Mouse (Mus musculus) intestine, postnatal 0 days (tissue): ENCODE results near the gene Chrna1. TPM values are rescaled to one million over a fixed set of nuclear protein-coding genes. Genes with fewer than 3 reads are reported as not detected.

Source experiments
- ATAC-seq: fragments of 200-750 bp; cut with Nextera tagmentation; 2 replicates; pipeline ENCODE4 v1.8.0; 2017; ENCODE audit warnings: mild to moderate bottlenecking, moderate TSS enrichment, moderate library complexity
- H3K27ac ChIP-seq: fragments of 300-500 bp; sonication (generic); 2 replicates; pipeline ENCODE4 v1.5.1; 2014; ENCODE audit warnings: mild to moderate bottlenecking, low read depth, low read length, moderate library complexity
- H3K27me3 ChIP-seq: fragments of 300-500 bp; sonication (generic); replicated peaks from 2 replicates; pipeline ENCODE4 v1.6.1; 2014; ENCODE audit warnings: low read length, mixed read lengths; ENCODE audit not compliant: control insufficient read depth, insufficient read depth
- H3K36me3 ChIP-seq: fragments of 300-500 bp; sonication (generic); 2 replicates; pipeline ENCODE4 v1.6.1; 2014; ENCODE audit warnings: mild to moderate bottlenecking, moderate library complexity; ENCODE audit not compliant: control insufficient read depth, insufficient read depth
- H3K4me1 ChIP-seq: fragments of 300-500 bp; sonication (generic); replicated peaks from 2 replicates; pipeline ENCODE4 v1.6.1; 2014; ENCODE audit warnings: antibody characterized with exemption, low read length, mixed read lengths; ENCODE audit not compliant: control insufficient read depth, insufficient read depth
- H3K4me2 ChIP-seq: fragments of 300-500 bp; sonication (generic); replicated peaks from 2 replicates; pipeline ENCODE4 v1.6.1; 2014; ENCODE audit warnings: low read depth, mild to moderate bottlenecking, moderate library complexity
- H3K4me3 ChIP-seq: fragments of 300-500 bp; sonication (generic); 2 replicates; pipeline ENCODE4 v1.5.1; 2014; ENCODE audit warnings: low read depth, low read length
- H3K9ac ChIP-seq: fragments of 300-500 bp; sonication (generic); 2 replicates; pipeline ENCODE4 v1.6.1; 2014; ENCODE audit warnings: mild to moderate bottlenecking, low read depth, low read length
- H3K9me3 ChIP-seq: fragments of 300-500 bp; sonication (generic); 2 replicates; pipeline ENCODE4 v1.6.1; 2016; ENCODE audit warnings: mixed run types; ENCODE audit not compliant: control insufficient read depth
- CTCF ChIP-seq: sonication (generic); IDR thresholded peaks from 2 replicates; pipeline ENCODE4 v1.5.1; 2016; ENCODE audit warnings: low read depth, mild to moderate bottlenecking, control low read depth, antibody characterized with exemption, moderate library complexity
- WGBS: fragments of 180-500 bp; shearing (Covaris S2); extraction: QIAGEN DNeasy Blood & Tissue Kit; methylation state at CpG from one replicate; pipeline ENCODE4 v1.1.7; 2014; 5-methylcytosine and 5-hydroxymethylcytosine counted together
- polyA plus RNA-seq: library from polyadenylated mRNA; unstranded; fragments of >200 nt; fragmentation: Nextera tagmentation; extraction: Ambion mirVana; gene quantifications from 2 replicates; pipeline ENCODE4 v1.2.1, GENCODE M21; 2015

The Chrna1 gene
- polyA plus RNA-seq, 1 experiment from 2014 or later, result 0.08 TPM

DNA sequence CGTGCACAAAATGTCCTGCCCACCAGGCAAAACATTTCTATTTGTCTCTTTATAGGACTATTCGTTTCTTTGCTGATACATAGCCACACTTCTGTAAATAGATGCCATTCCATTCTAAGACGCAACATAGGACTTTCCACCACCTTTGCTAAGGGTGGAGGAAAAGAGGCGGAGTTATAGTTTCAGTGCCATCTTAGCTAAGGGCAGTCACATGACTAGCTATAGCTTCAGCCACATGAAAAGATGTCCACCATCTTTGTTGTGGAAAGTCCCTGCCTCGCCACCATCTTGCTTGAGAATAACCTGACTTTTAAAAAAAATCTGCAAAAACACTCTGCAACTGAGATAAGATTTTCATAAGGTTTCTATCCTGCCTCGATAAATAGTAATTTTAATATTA, 66.0 kb downstream of the Chrna1 start:
- H3K27me3 ChIP-seq, result no peaks in the 10 kb centered on the region
- no peak for ATAC-seq
- 92% methylated on average over 6 of the region's 6 CpGs for WGBS

More for the DNA sequence above, 66.0 kb downstream of the Chrna1 start:
- Histone ChIP-seq H3K9ac (no peak overlapping the region), H3K4me1 (peaks cover 2% of the 10 kb centered on the region; the same call in 1 of the 2 replicates), H3K36me3 (peaks cover 9% of the 10 kb centered on the region), H3K4me2 (no peak overlapping the region), H3K9me3 (no peaks in the 10 kb centered on the region), H3K27ac (no peak overlapping the region), H3K4me3 (no peak overlapping the region)
- no peak for TF ChIP-seq CTCF

Other genes starting within 250 kb of the Chrna1 start
- 18.1 and 22.6 TPM in 2 replicates for gene Gpr155, start 193.8 kb downstream of the Chrna1 start, polyA plus RNA-seq
- gene Wipf1, start 50.6 kb downstream of the Chrna1 start, polyA plus RNA-seq, result 9.9 and 10.3 TPM in 2 replicates
- gene Chn1, start 195.0 kb upstream of the Chrna1 start, polyA plus RNA-seq, result 8.1 and 9.5 TPM in 2 replicates